Mouse (Mus musculus): ENCODE results near the gene Cacnb2. TPM values are rescaled to one million over a fixed set of nuclear protein-coding genes. Genes with fewer than 3 reads are reported as not detected.

The Cacnb2 gene
- polyA plus RNA-seq, 1 experiment from 2014 or later = 4.0 TPM

GRCm38 (mm10) chr2:14888406-14889195 lies 285.7 kb downstream of the Cacnb2 start:
- ATAC-seq (ENCODE audit: low FRiP score) = no peak
- H3K36me3 ChIP-seq = no peaks in the 10 kb centered on the region
- WGBS = 76% methylated on average over 4 of the region's 4 CpGs
- no peak overlapping the region for H3K9ac ChIP-seq
- H3K4me2 ChIP-seq = no peak overlapping the region
- no peaks in the 10 kb centered on the region for H3K27me3 ChIP-seq
- H3K9me3 ChIP-seq = no peaks in the 10 kb centered on the region
- no peaks in the 10 kb centered on the region for H3K4me1 ChIP-seq (replicated peaks)
- H3K27ac ChIP-seq = no peak overlapping the region
- H3K4me3 ChIP-seq = no peak overlapping the region

- Histone ChIP-seq H3K9me3 (no peaks in the 10 kb centered on the region), H3K4me3 (no peak overlapping the region), H3K4me1 (replicated peaks) (peaks cover 12% of the 10 kb centered on the region), H3K36me3 (no peaks in the 10 kb centered on the region), H3K27me3 (no peaks in the 10 kb centered on the region), H3K9ac (no peak overlapping the region), H3K27ac (no peak overlapping the region), H3K4me2 (no peak overlapping the region)
- no peak for ATAC-seq (ENCODE audit: low FRiP score)
- WGBS = 22% methylated on average over 3 of the region's 3 CpGs
These were observed 300.9 kb downstream of the Cacnb2 start for GRCm38 (mm10) chr2:14903837-14904236.

- Histone ChIP-seq H3K9me3 (no peaks in the 10 kb centered on the region), H3K9ac (no peak overlapping the region), H3K4me3 (no peak overlapping the region), H3K4me1 (replicated peaks) (peaks cover 12% of the 10 kb centered on the region), H3K36me3 (no peaks in the 10 kb centered on the region), H3K27ac (no peak overlapping the region), H3K27me3 (no peaks in the 10 kb centered on the region), H3K4me2 (no peak overlapping the region)
- 80% methylated on average over 2 of the region's 2 CpGs for WGBS
- ATAC-seq (ENCODE audit: low FRiP score) = no peak
These were observed 302.0 kb downstream of the Cacnb2 start for GRCm38 (mm10) chr2:14904865-14905264.

- Histone ChIP-seq H3K9me3 (no peaks in the 10 kb centered on the region), H3K4me3 (no peak overlapping the region), H3K27me3 (no peaks in the 10 kb centered on the region), H3K27ac (no peak overlapping the region), H3K4me1 (replicated peaks) (peaks cover 12% of the 10 kb centered on the region), H3K36me3 (no peaks in the 10 kb centered on the region), H3K4me2 (no peak overlapping the region), H3K9ac (no peak overlapping the region)
- 24% methylated on average over 10 of the region's 10 CpGs for WGBS
- ATAC-seq (ENCODE audit: low FRiP score) = 0 out of 2 replicates have a peak, but pooled peaks have one; percentile 54
These were observed 304.4 kb downstream of the Cacnb2 start for GRCm38 (mm10) chr2:14907124-14907925.

GRCm38 (mm10) chr2:14917585-14918247 lies 314.8 kb downstream of the Cacnb2 start:
- Histone ChIP-seq H3K36me3 (no peaks in the 10 kb centered on the region), H3K4me2 (no peak overlapping the region), H3K4me1 (replicated peaks) (peaks cover 8% of the 10 kb centered on the region), H3K9ac (no peak overlapping the region), H3K4me3 (no peak overlapping the region), H3K27ac (peak overlapping the region; percentile 19), H3K9me3 (no peaks in the 10 kb centered on the region), H3K27me3 (no peaks in the 10 kb centered on the region)
- 77% methylated on average over 3 of the region's 3 CpGs for WGBS
- peak; percentile 49; the same call in 1 of the 2 replicates for ATAC-seq (ENCODE audit: low FRiP score)

- Histone ChIP-seq H3K27ac (no peak overlapping the region), H3K36me3 (no peaks in the 10 kb centered on the region), H3K27me3 (no peaks in the 10 kb centered on the region), H3K9ac (no peak overlapping the region), H3K4me2 (no peak overlapping the region), H3K9me3 (no peaks in the 10 kb centered on the region), H3K4me1 (replicated peaks) (no peaks in the 10 kb centered on the region), H3K4me3 (no peak overlapping the region)
- WGBS = 92% methylated on average over 3 of the region's 3 CpGs
- ATAC-seq (ENCODE audit: low FRiP score) = no peak
These were observed 327.0 kb downstream of the Cacnb2 start for GRCm38 (mm10) chr2:14929866-14930265.

GRCm38 (mm10) chr2:14931968-14932367 lies 329.1 kb downstream of the Cacnb2 start:
- Histone ChIP-seq H3K4me2 (no peak overlapping the region), H3K27ac (no peak overlapping the region), H3K4me3 (no peak overlapping the region), H3K27me3 (no peaks in the 10 kb centered on the region), H3K9ac (no peak overlapping the region), H3K36me3 (no peaks in the 10 kb centered on the region), H3K9me3 (no peaks in the 10 kb centered on the region), H3K4me1 (replicated peaks) (no peaks in the 10 kb centered on the region)
- no peak for ATAC-seq (ENCODE audit: low FRiP score)
- WGBS = 93% methylated on average over 2 of the region's 2 CpGs

GRCm38 (mm10) chr2:14936492-14936891 lies 333.6 kb downstream of the Cacnb2 start:
- Histone ChIP-seq H3K36me3 (no peaks in the 10 kb centered on the region), H3K4me2 (no peak overlapping the region), H3K9me3 (no peaks in the 10 kb centered on the region), H3K4me1 (replicated peaks) (no peaks in the 10 kb centered on the region), H3K27ac (no peak overlapping the region; the same call in 1 of the 2 replicates), H3K4me3 (no peak overlapping the region), H3K27me3 (no peaks in the 10 kb centered on the region), H3K9ac (no peak overlapping the region)
- 62% methylated on average over 8 of the region's 8 CpGs for WGBS
- 0 out of 2 replicates have a peak, but pooled peaks have one; percentile 28 for ATAC-seq (ENCODE audit: low FRiP score)

GRCm38 (mm10) chr2:14942261-14942660 lies 339.4 kb downstream of the Cacnb2 start:
- H3K4me3 ChIP-seq = no peak overlapping the region
- H3K9me3 ChIP-seq = no peaks in the 10 kb centered on the region
- H3K27ac ChIP-seq = no peak overlapping the region
- no peak for ATAC-seq (ENCODE audit: low FRiP score)
- WGBS = 70% methylated on average over 4 of the region's 4 CpGs
- H3K27me3 ChIP-seq = no peaks in the 10 kb centered on the region
- no peaks in the 10 kb centered on the region for H3K4me1 ChIP-seq (replicated peaks)
- H3K36me3 ChIP-seq = no peaks in the 10 kb centered on the region
- H3K4me2 ChIP-seq = no peak overlapping the region
- no peak overlapping the region for H3K9ac ChIP-seq

GRCm38 (mm10) chr2:14943691-14944357 lies 340.9 kb downstream of the Cacnb2 start:
- WGBS = 91% methylated on average over 3 of the region's 3 CpGs
- Histone ChIP-seq H3K27me3 (no peaks in the 10 kb centered on the region), H3K4me1 (replicated peaks) (no peaks in the 10 kb centered on the region), H3K4me3 (no peak overlapping the region), H3K4me2 (no peak overlapping the region), H3K36me3 (no peaks in the 10 kb centered on the region), H3K9ac (no peak overlapping the region), H3K27ac (no peak overlapping the region), H3K9me3 (no peaks in the 10 kb centered on the region)
- no peak for ATAC-seq (ENCODE audit: low FRiP score)

GRCm38 (mm10) chr2:14953090-14953489 lies 350.2 kb downstream of the Cacnb2 start:
- no peaks in the 10 kb centered on the region for H3K36me3 ChIP-seq
- no peaks in the 10 kb centered on the region for H3K9me3 ChIP-seq
- no peak overlapping the region for H3K4me2 ChIP-seq
- H3K27me3 ChIP-seq = no peaks in the 10 kb centered on the region
- no peak for ATAC-seq (ENCODE audit: low FRiP score)
- no peak overlapping the region for H3K4me3 ChIP-seq
- WGBS = 56% methylated on average over 2 of the region's 2 CpGs
- H3K27ac ChIP-seq = no peak overlapping the region
- H3K9ac ChIP-seq = no peak overlapping the region
- H3K4me1 ChIP-seq (replicated peaks) = no peaks in the 10 kb centered on the region
